Mouse (Mus musculus): ENCODE data around the gene Il16. TPM values are rescaled to one million over a fixed set of nuclear protein-coding genes. Genes with fewer than 3 reads are reported as not detected.

The Il16 gene
- polyA plus RNA-seq, 1 experiment from 2014 or later: 1.6 TPM

GRCm38 (mm10) chr7:83742026-83742425 lies 3.5 kb downstream of the Il16 start:
- ATAC-seq (replicated peaks; ENCODE audit: insufficient number of reproducible peaks, low FRiP score, low TSS enrichment, low read depth): no peak
- no peak for DNase-seq (ENCODE audit: low spot score)
- Histone ChIP-seq H3K4me1 (ENCODE audit: control insufficient read depth, insufficient read depth, low read length) (peaks cover 10% of the 10 kb centered on the region), H3K4me3 (ENCODE audit: low read depth, low read length) (no peak overlapping the region), H3K27me3 (ENCODE audit: control insufficient read depth, insufficient read depth, low read length) (no peaks in the 10 kb centered on the region), H3K9me3 (replicated peaks; ENCODE audit: control insufficient read depth, low read length) (no peaks in the 10 kb centered on the region), H3K27ac (replicated peaks; ENCODE audit: low read depth, low read length) (no peak overlapping the region), H3K36me3 (replicated peaks; ENCODE audit: control insufficient read depth, insufficient read depth, low read depth, low read length) (no peaks in the 10 kb centered on the region), H3K9ac (replicated peaks; ENCODE audit: low read length) (no peak overlapping the region), H3K4me2 (ENCODE audit: low read depth, low read length) (no peak overlapping the region)
- WGBS: 86% methylated on average over 2 of the region's 2 CpGs

- H3K27ac ChIP-seq (replicated peaks; ENCODE audit: low read depth, low read length): no peak overlapping the region
These were observed 5.7 kb downstream of the Il16 start for GRCm38 (mm10) chr7:83739680-83740310.

GRCm38 (mm10) chr7:83738623-83739462 lies 6.7 kb downstream of the Il16 start:
- H3K27ac ChIP-seq (replicated peaks; ENCODE audit: low read depth, low read length): no peak overlapping the region
- no peak for DNase-seq (ENCODE audit: low spot score)
- H3K9ac ChIP-seq (replicated peaks; ENCODE audit: low read length): no peak overlapping the region
- H3K27me3 ChIP-seq (ENCODE audit: control insufficient read depth, insufficient read depth, low read length): no peaks in the 10 kb centered on the region
- no peak overlapping the region for H3K4me3 ChIP-seq (ENCODE audit: low read depth, low read length)
- H3K4me2 ChIP-seq (ENCODE audit: low read depth, low read length): no peak overlapping the region
- H3K4me1 ChIP-seq (ENCODE audit: control insufficient read depth, insufficient read depth, low read length): peaks cover 5% of the 10 kb centered on the region
- no peaks in the 10 kb centered on the region for H3K9me3 ChIP-seq (replicated peaks; ENCODE audit: control insufficient read depth, low read length)
- H3K36me3 ChIP-seq (replicated peaks; ENCODE audit: control insufficient read depth, insufficient read depth, low read depth, low read length): no peaks in the 10 kb centered on the region
- ATAC-seq (replicated peaks; ENCODE audit: insufficient number of reproducible peaks, low FRiP score, low TSS enrichment, low read depth): no peak
- WGBS: 77% methylated on average over 10 of the region's 10 CpGs

More at GRCm38 (mm10) chr7:83739680-83740310, 5.7 kb downstream of the Il16 start:
- Histone ChIP-seq H3K27me3 (ENCODE audit: control insufficient read depth, insufficient read depth, low read length) (no peaks in the 10 kb centered on the region), H3K36me3 (replicated peaks; ENCODE audit: control insufficient read depth, insufficient read depth, low read depth, low read length) (no peaks in the 10 kb centered on the region), H3K4me1 (ENCODE audit: control insufficient read depth, insufficient read depth, low read length) (peaks cover 5% of the 10 kb centered on the region), H3K9me3 (replicated peaks; ENCODE audit: control insufficient read depth, low read length) (no peaks in the 10 kb centered on the region), H3K4me2 (ENCODE audit: low read depth, low read length) (no peak overlapping the region), H3K9ac (replicated peaks; ENCODE audit: low read length) (peak overlapping the region; percentile 34), H3K4me3 (ENCODE audit: low read depth, low read length) (no peak overlapping the region)
- peak; percentile 60; the same call in 1 of the 2 replicates for ATAC-seq (replicated peaks; ENCODE audit: insufficient number of reproducible peaks, low FRiP score, low TSS enrichment, low read depth)
- peak; percentile 58 for DNase-seq (ENCODE audit: low spot score)
- 45% methylated on average over 7 of the region's 7 CpGs for WGBS

GRCm38 (mm10) chr7:83737914-83738490 lies 7.5 kb downstream of the Il16 start:
- peak; percentile 33 for DNase-seq (ENCODE audit: low spot score)
- no peak for ATAC-seq (replicated peaks; ENCODE audit: insufficient number of reproducible peaks, low FRiP score, low TSS enrichment, low read depth)

GRCm38 (mm10) chr7:83736341-83737115 lies 9.0 kb downstream of the Il16 start:
- WGBS: 78% methylated on average over 6 of the region's 6 CpGs
- Histone ChIP-seq H3K27ac (replicated peaks; ENCODE audit: low read depth, low read length) (no peak overlapping the region), H3K4me3 (ENCODE audit: low read depth, low read length) (no peak overlapping the region), H3K36me3 (replicated peaks; ENCODE audit: control insufficient read depth, insufficient read depth, low read depth, low read length) (no peaks in the 10 kb centered on the region), H3K9me3 (replicated peaks; ENCODE audit: control insufficient read depth, low read length) (no peaks in the 10 kb centered on the region), H3K4me2 (ENCODE audit: low read depth, low read length) (no peak overlapping the region), H3K4me1 (ENCODE audit: control insufficient read depth, insufficient read depth, low read length) (peaks cover 5% of the 10 kb centered on the region), H3K27me3 (ENCODE audit: control insufficient read depth, insufficient read depth, low read length) (no peaks in the 10 kb centered on the region), H3K9ac (replicated peaks; ENCODE audit: low read length) (no peak overlapping the region)
- DNase-seq (ENCODE audit: low spot score): no peak
- no peak for ATAC-seq (replicated peaks; ENCODE audit: insufficient number of reproducible peaks, low FRiP score, low TSS enrichment, low read depth)

More at GRCm38 (mm10) chr7:83737914-83738490, 7.5 kb downstream of the Il16 start:
- Histone ChIP-seq H3K36me3 (replicated peaks; ENCODE audit: control insufficient read depth, insufficient read depth, low read depth, low read length) (no peaks in the 10 kb centered on the region), H3K9me3 (replicated peaks; ENCODE audit: control insufficient read depth, low read length) (no peaks in the 10 kb centered on the region), H3K27ac (replicated peaks; ENCODE audit: low read depth, low read length) (no peak overlapping the region), H3K27me3 (ENCODE audit: control insufficient read depth, insufficient read depth, low read length) (no peaks in the 10 kb centered on the region), H3K4me1 (ENCODE audit: control insufficient read depth, insufficient read depth, low read length) (peaks cover 5% of the 10 kb centered on the region), H3K4me2 (ENCODE audit: low read depth, low read length) (no peak overlapping the region), H3K4me3 (ENCODE audit: low read depth, low read length) (no peak overlapping the region), H3K9ac (replicated peaks; ENCODE audit: low read length) (no peak overlapping the region)
- WGBS: 50% methylated on average over 6 of the region's 6 CpGs

- Histone ChIP-seq H3K36me3 (replicated peaks; ENCODE audit: control insufficient read depth, insufficient read depth, low read depth, low read length) (no peaks in the 10 kb centered on the region), H3K9ac (replicated peaks; ENCODE audit: low read length) (no peak overlapping the region), H3K4me2 (ENCODE audit: low read depth, low read length) (no peak overlapping the region), H3K27ac (replicated peaks; ENCODE audit: low read depth, low read length) (no peak overlapping the region), H3K27me3 (ENCODE audit: control insufficient read depth, insufficient read depth, low read length) (no peaks in the 10 kb centered on the region), H3K4me3 (ENCODE audit: low read depth, low read length) (no peak overlapping the region), H3K4me1 (ENCODE audit: control insufficient read depth, insufficient read depth, low read length) (peaks cover 5% of the 10 kb centered on the region), H3K9me3 (replicated peaks; ENCODE audit: control insufficient read depth, low read length) (no peaks in the 10 kb centered on the region)
- ATAC-seq (replicated peaks; ENCODE audit: insufficient number of reproducible peaks, low FRiP score, low TSS enrichment, low read depth): no peak
- 86% methylated on average over 7 of the region's 7 CpGs for WGBS
- no peak for DNase-seq (ENCODE audit: low spot score)
These were observed 10.3 kb downstream of the Il16 start for GRCm38 (mm10) chr7:83735108-83735781.

GRCm38 (mm10) chr7:83734671-83735082 lies 10.8 kb downstream of the Il16 start:
- Histone ChIP-seq H3K9me3 (replicated peaks; ENCODE audit: control insufficient read depth, low read length) (no peaks in the 10 kb centered on the region), H3K4me2 (ENCODE audit: low read depth, low read length) (no peak overlapping the region), H3K27ac (replicated peaks; ENCODE audit: low read depth, low read length) (no peak overlapping the region), H3K27me3 (ENCODE audit: control insufficient read depth, insufficient read depth, low read length) (no peaks in the 10 kb centered on the region), H3K36me3 (replicated peaks; ENCODE audit: control insufficient read depth, insufficient read depth, low read depth, low read length) (no peaks in the 10 kb centered on the region), H3K9ac (replicated peaks; ENCODE audit: low read length) (no peak overlapping the region), H3K4me3 (ENCODE audit: low read depth, low read length) (no peak overlapping the region), H3K4me1 (ENCODE audit: control insufficient read depth, insufficient read depth, low read length) (peaks cover under 1% of the 10 kb centered on the region)
- 63% methylated on average over 6 of the region's 6 CpGs for WGBS
- no peak for DNase-seq (ENCODE audit: low spot score)
- no peak for ATAC-seq (replicated peaks; ENCODE audit: insufficient number of reproducible peaks, low FRiP score, low TSS enrichment, low read depth)
